Mouse (Mus musculus) cerebellum, adult 11-12 months (tissue): Measurements from ENCODE around the gene Acrv1.
A peak's percentile ranks its signal among the peaks of the same experiment; 100 is the strongest.
"Not testable (repeated sequence)": the region's sequence is repeated elsewhere in the genome, so short reads cannot be mapped to it uniquely, and the experiment has no call there.

Experiments used
- DNase-seq: peaks from one replicate; pipeline ENCODE4 v3.0.0; 2022

Acrv1 gene

DNA sequence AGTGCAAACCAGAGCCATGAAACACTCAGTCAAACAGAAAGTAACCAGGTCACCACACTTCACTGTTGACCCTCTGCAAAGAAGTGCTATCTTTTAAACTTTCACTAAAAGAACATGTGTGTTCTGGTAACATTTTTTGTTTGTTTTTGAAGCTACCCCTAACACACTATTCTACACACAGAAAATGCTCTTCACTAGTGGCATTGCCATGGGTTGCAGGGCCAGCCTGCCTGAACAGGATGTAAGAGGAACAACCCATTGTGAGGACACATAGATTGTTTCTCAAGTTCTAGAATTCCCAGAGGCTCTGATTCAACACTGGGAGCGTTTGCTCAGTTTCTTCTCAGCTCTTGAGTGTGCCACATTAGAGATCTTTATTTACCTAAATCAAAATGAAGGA lies at the start of gene Acrv1:
TSS of gene Acrv1 (plus strand) at position 301 of the 400 bp plus-strand sequence.
- no peak for DNase-seq

GRCm38 (mm10) chr9:36643276-36643675 lies 49.7 kb upstream of the Acrv1 start, which contains the start of gene A630095E13Rik:
TSS of gene A630095E13Rik (minus strand) at chr9:36643376.
- not testable (repeated sequence) for DNase-seq

- no peak for DNase-seq
Measured at GRCm38 (mm10) chr9:36681424-36681823, 11.6 kb upstream of the Acrv1 start.

DNA sequence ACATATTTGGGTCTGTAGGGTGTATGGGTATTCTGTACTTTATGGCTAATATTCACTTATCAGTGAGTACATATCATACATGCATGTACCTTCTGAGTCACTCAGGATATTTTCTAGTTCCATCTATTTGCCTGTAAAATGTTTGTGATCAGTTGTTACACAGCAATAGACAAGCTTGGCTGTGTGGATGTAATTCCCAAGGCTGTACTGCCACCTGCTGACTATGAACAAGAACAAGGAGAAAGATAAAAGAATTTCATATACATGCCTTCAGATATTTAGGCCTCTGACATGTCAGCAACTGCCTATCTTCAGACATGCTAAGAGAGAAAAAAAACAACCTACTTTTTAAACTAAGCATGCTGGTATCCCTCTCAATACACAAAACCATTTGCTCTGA lies 5.7 kb upstream of the Acrv1 start:
- no peak for DNase-seq

DNA sequence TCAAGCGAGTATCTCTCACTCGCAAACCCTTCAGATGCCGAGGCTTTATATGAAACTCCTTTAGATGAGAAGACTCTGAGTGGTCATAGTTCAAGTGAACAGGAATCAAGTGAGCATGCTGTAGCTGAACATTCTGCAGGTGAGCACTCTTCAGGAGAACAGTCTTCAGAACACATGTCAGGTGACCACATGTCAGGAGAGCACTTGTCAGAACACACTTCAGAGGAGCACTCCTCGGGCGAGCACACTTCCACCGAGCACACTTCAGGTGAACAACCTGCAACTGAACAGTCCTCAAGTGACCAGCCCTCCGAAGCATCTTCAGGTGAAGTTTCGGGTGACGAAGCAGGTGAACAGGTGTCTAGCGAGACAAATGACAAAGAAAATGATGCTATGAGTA lies 1.3 kb downstream of the Acrv1 start:
- DNase-seq: no peak

DNA sequence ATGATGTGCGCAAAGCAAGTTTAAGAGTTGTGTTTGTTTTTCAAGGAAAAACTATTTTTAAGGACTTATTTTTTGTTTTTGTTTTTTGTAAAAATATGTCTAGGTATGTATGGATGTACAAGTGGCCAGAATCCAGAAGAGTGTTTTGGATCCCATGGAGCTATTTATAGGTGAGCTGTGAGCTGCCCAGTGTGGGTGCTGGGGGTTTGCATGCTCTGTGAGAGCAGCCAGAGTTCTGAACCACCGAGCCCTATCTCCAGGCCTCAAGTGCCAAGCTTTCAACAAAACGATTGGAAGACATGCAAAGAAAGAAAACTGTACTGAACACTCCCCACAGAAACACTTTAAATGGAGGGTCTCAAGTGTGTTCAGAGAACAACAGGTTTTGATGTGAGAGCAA lies 12.9 kb downstream of the Acrv1 start:
- no peak for DNase-seq

GRCm38 (mm10) chr9:36707304-36707703 lies 14.3 kb downstream of the Acrv1 start:
- DNase-seq: no peak

GRCm38 (mm10) chr9:36716624-36717023 lies 23.6 kb downstream of the Acrv1 start:
- no peak for DNase-seq

- DNase-seq: peak; percentile 90
Measured at GRCm38 (mm10) chr9:36726131-36727033, 33.4 kb downstream of the Acrv1 start.

GRCm38 (mm10) chr9:36727034-36727755 lies 34.2 kb downstream of the Acrv1 start, which contains the start of gene Chek1:
TSS of gene Chek1 (minus strand) at chr9:36727065.
- no peak for DNase-seq
